Mouse (Mus musculus) MEL (cell line): ENCODE measurements around the gene Slc9a3r2. TPM values are rescaled to one million over a fixed set of nuclear protein-coding genes. Genes with fewer than 3 reads are reported as not detected.

Experiments
- DNase-seq: peaks from one replicate; pipeline ENCODE4 v3.0.0; 2011; ENCODE audit warnings: low read depth, low spot score
- H3K27ac ChIP-seq: 2 replicates; pipeline ENCODE4 v1.5.1; 2012; ENCODE audit warnings: low read depth, mild to moderate bottlenecking, control low read depth, low read length, moderate library complexity; ENCODE audit not compliant: control insufficient read depth
- H3K27me3 ChIP-seq, 2 experiments: fragments of 150-350 bp in 1 of 2; sonication (generic) in 1 of 2; 2 replicates each; pipeline ENCODE4 v1.6.1; 2012; ENCODE audit warnings: low read length in 2 of 2, mild to moderate bottlenecking in 2 of 2, improper control_type of control experiment in 1 of 2, moderate library complexity in 1 of 2; ENCODE audit not compliant: insufficient read depth in 2 of 2, control insufficient read depth in 1 of 2
- H3K36me3 ChIP-seq, 2 experiments: 2 replicates each; pipeline ENCODE4 v1.6.1; 2012 to 2014; ENCODE audit warnings: low read length in 2 of 2, improper control_type of control experiment in 1 of 2, inconsistent platforms in 1 of 2, mild to moderate bottlenecking in 1 of 2; ENCODE audit not compliant: insufficient read depth in 2 of 2, control insufficient read depth in 1 of 2
- H3K4me1 ChIP-seq, 2 experiments: fragments of 150-350 bp in 1 of 2; sonication (generic) in 1 of 2; 2 replicates each; pipeline ENCODE4 v1.6.1; 2012; ENCODE audit warnings: low read length in 2 of 2, improper control_type of control experiment in 1 of 2, mild to moderate bottlenecking in 1 of 2; ENCODE audit not compliant: insufficient read depth in 2 of 2, control insufficient read depth in 1 of 2
- H3K4me3 ChIP-seq, 2 experiments: fragments of 150-350 bp in 1 of 2; sonication (generic) in 1 of 2; 2 replicates each; pipeline ENCODE4 v1.5.1; 2012; ENCODE audit warnings: low read depth in 2 of 2, low read length in 2 of 2, mild to moderate bottlenecking in 2 of 2, moderate library complexity in 2 of 2, control low read depth in 1 of 2, improper control_type of control experiment in 1 of 2; ENCODE audit not compliant: control insufficient read depth in 1 of 2, insufficient read depth in 1 of 2
- H3K79me2 ChIP-seq: 2 replicates; pipeline ENCODE4 v1.6.1; 2012; ENCODE audit warnings: mild to moderate bottlenecking, low read length, moderate library complexity; ENCODE audit not compliant: control insufficient read depth, poor library complexity, insufficient read depth
- H3K9ac ChIP-seq: 2 replicates; pipeline ENCODE4 v1.6.1; 2012; ENCODE audit warnings: low read depth, mild to moderate bottlenecking, control low read depth, low read length, moderate library complexity; ENCODE audit not compliant: control insufficient read depth, poor library complexity, severe bottlenecking
- H3K9me3 ChIP-seq: fragments of 150-350 bp; sonication (generic); replicated peaks from 2 replicates; pipeline ENCODE4 v1.6.1; 2012; ENCODE audit warnings: mild to moderate bottlenecking, low read length, improper control_type of control experiment, moderate library complexity; ENCODE audit not compliant: insufficient read depth
- CTCF ChIP-seq, 3 experiments: IDR thresholded peaks in 2 of 3; conservative IDR thresholded peaks in 1 of 3; 2 replicates each; pipeline ENCODE4 v1.5.1; 2011 to 2012; ENCODE audit warnings: low read length in 3 of 3, low read depth in 2 of 3, mild to moderate bottlenecking in 2 of 3, improper control_type of control experiment in 1 of 3, inconsistent platforms in 1 of 3, mixed read lengths in 1 of 3, moderate library complexity in 1 of 3; ENCODE audit not compliant: control insufficient read depth in 1 of 3, insufficient read depth in 1 of 3, poor library complexity in 1 of 3, severe bottlenecking in 1 of 3
- E2F4 ChIP-seq: IDR thresholded peaks from 2 replicates; pipeline ENCODE4 v1.6.1; 2011; ENCODE audit warnings: low read depth, low read length, improper control_type of control experiment, borderline replicate concordance
- GABPA ChIP-seq: IDR thresholded peaks from 2 replicates; pipeline ENCODE4 v1.6.1; 2012; ENCODE audit warnings: low read depth, mild to moderate bottlenecking, inconsistent platforms, low read length, improper control_type of control experiment, moderate library complexity
- KAT2A ChIP-seq: conservative IDR thresholded peaks from 2 replicates; pipeline ENCODE4 v1.6.1; 2012; ENCODE audit warnings: low read depth, low read length, improper control_type of control experiment, inconsistent platforms
- MAFK ChIP-seq: IDR thresholded peaks from 2 replicates; pipeline ENCODE4 v1.6.1; 2011; ENCODE audit warnings: low read depth, mild to moderate bottlenecking, low read length, improper control_type of control experiment, borderline replicate concordance
- MAX ChIP-seq: IDR thresholded peaks from 2 replicates; pipeline ENCODE4 v1.6.1; 2011; ENCODE audit warnings: low read length, improper control_type of control experiment
- MAZ ChIP-seq: IDR thresholded peaks from 2 replicates; pipeline ENCODE4 v1.6.1; 2012; ENCODE audit warnings: low read depth, mild to moderate bottlenecking, inconsistent platforms, low read length, improper control_type of control experiment
- MEF2A ChIP-seq: IDR thresholded peaks from 2 replicates; pipeline ENCODE4 v1.6.1; 2014; ENCODE audit warnings: low read depth, mild to moderate bottlenecking, inconsistent platforms, low read length, improper control_type of control experiment; ENCODE audit not compliant: poor library complexity, insufficient replicate concordance, severe bottlenecking; ENCODE audit errors: extremely low read depth
- MXI1 ChIP-seq: IDR thresholded peaks from 2 replicates; pipeline ENCODE4 v1.6.1; 2011; ENCODE audit warnings: mild to moderate bottlenecking, low read depth, low read length, improper control_type of control experiment
- NELFE ChIP-seq: IDR thresholded peaks from 2 replicates; pipeline ENCODE4 v1.6.1; 2011; ENCODE audit warnings: low read depth, low read length, improper control_type of control experiment
- NRF1 ChIP-seq: IDR thresholded peaks from 2 replicates; pipeline ENCODE4 v1.6.1; 2014; ENCODE audit warnings: low read depth, mild to moderate bottlenecking, inconsistent platforms, low read length, improper control_type of control experiment, moderate library complexity; ENCODE audit not compliant: poor library complexity, insufficient read depth, severe bottlenecking
- POLR2A ChIP-seq, 2 experiments: IDR thresholded peaks; 2 replicates each; pipeline ENCODE4 v1.6.1; 2011 to 2012; ENCODE audit warnings: low read length in 2 of 2, mild to moderate bottlenecking in 2 of 2, control low read depth in 1 of 2, improper control_type of control experiment in 1 of 2, low read depth in 1 of 2, moderate library complexity in 1 of 2; ENCODE audit not compliant: control insufficient read depth in 1 of 2, insufficient read depth in 1 of 2, poor library complexity in 1 of 2
- RAD21 ChIP-seq: IDR thresholded peaks from 2 replicates; pipeline ENCODE4 v1.6.1; 2011; ENCODE audit warnings: mild to moderate bottlenecking, low read depth, low read length, improper control_type of control experiment
- RCOR1 ChIP-seq: IDR thresholded peaks from 2 replicates; pipeline ENCODE4 v1.6.1; 2012; ENCODE audit warnings: low read depth, mild to moderate bottlenecking, inconsistent platforms, low read length, improper control_type of control experiment
- SIN3A ChIP-seq: IDR thresholded peaks from 2 replicates; pipeline ENCODE4 v1.6.1; 2012; ENCODE audit warnings: low read length, improper control_type of control experiment, inconsistent platforms
- TAL1 ChIP-seq: IDR thresholded peaks from 2 replicates; pipeline ENCODE4 v1.6.1; 2012; ENCODE audit warnings: mild to moderate bottlenecking, inconsistent platforms, low read length, moderate library complexity, mixed read lengths
- USF2 ChIP-seq, 2 experiments: IDR thresholded peaks; 2 replicates each; pipeline ENCODE4 v1.6.1; 2011 to 2012; ENCODE audit warnings: improper control_type of control experiment in 2 of 2, low read length in 2 of 2, borderline replicate concordance in 1 of 2, inconsistent platforms in 1 of 2, low read depth in 1 of 2, mild to moderate bottlenecking in 1 of 2; ENCODE audit not compliant: insufficient read depth in 1 of 2
- ZC3H11A ChIP-seq: IDR thresholded peaks from 2 replicates; pipeline ENCODE4 v1.6.1; 2012; ENCODE audit warnings: low read depth, mild to moderate bottlenecking, inconsistent platforms, low read length, improper control_type of control experiment
- ZMIZ1 ChIP-seq: IDR thresholded peaks from 2 replicates; pipeline ENCODE4 v1.6.1; 2012; ENCODE audit warnings: low read depth, mild to moderate bottlenecking, inconsistent platforms, low read length, improper control_type of control experiment, moderate library complexity
- polyA plus RNA-seq, 2 experiments: library from polyadenylated mRNA; stranded (reverse) in 1 of 2; unstranded in 1 of 2; fragments of >175 nt in 1 of 2; fragments of >200 nt in 1 of 2; gene quantifications; 2 replicates each; pipeline versions ENCODE4 v1.2.1 to v1.2.4; 2012; ENCODE audit warnings: low replicate concordance in 2 of 2, low read depth in 1 of 2; ENCODE audit not compliant: insufficient read length in 2 of 2, insufficient read depth in 1 of 2, missing spikeins in 1 of 2
- total RNA-seq: library from RNA; depleted of rRNA; stranded (reverse); fragments of 300-350 nt; gene quantifications from 2 replicates; pipeline ENCODE4 v1.2.3, GENCODE M21; 2012

Gene Slc9a3r2
- total and polyA plus RNA-seq, 3 experiments, result 0.96 to 3.5 TPM; not detected in 1

- H3K9me3 ChIP-seq, result no peaks in the 10 kb centered on the region
- no peak overlapping the region for H3K27ac ChIP-seq
- H3K9ac ChIP-seq, result no peak overlapping the region
- no peaks in the 10 kb centered on the region for H3K27me3 ChIP-seq
- peak; percentile 54 for DNase-seq
- H3K4me1 ChIP-seq, result peaks cover 2 to 13% of the 10 kb centered on the region in 2 experiments; a peak in 2 of 4 replicates
- peaks cover 8% of the 10 kb centered on the region for H3K79me2 ChIP-seq
- no peak overlapping the region for H3K4me3 ChIP-seq
- TF ChIP-seq POLR2A (IDR thresholded peaks at IDR 0.05; ENCODE audit: control insufficient read depth in 1 of 2, insufficient read depth in 1 of 2, low read depth in 1 of 2, low read length in 2 of 2, poor library complexity in 1 of 2) (no peak), USF2 (IDR thresholded peaks at IDR 0.05; ENCODE audit: borderline replicate concordance in 1 of 2, insufficient read depth in 1 of 2, low read depth in 1 of 2, low read length in 2 of 2) (no peak), MXI1 (no peak), ZMIZ1 (no peak), MEF2A (no peak), NRF1 (no peak), RCOR1 (no peak), GABPA (no peak), RAD21 (no peak), NELFE (no peak), KAT2A (no peak)
- TF ChIP-seq, all 39 proteins: peak for 0
- H3K36me3 ChIP-seq, result peaks cover 0 to 2% of the 10 kb centered on the region in 2 experiments; a peak in 1 of 4 replicates
These were observed 42.3 kb upstream of the Slc9a3r2 start for GRCm38 (mm10) chr17:24692385-24692784.

- no peak for TF ChIP-seq ZC3H11A
- no peak for TF ChIP-seq SIN3A
- no peak for TF ChIP-seq ZMIZ1
- TF ChIP-seq CTCF (IDR thresholded peaks at IDR 0.05 in 2 of 3, conservative IDR thresholded peaks at IDR 0.05 in 1 of 3; ENCODE audit: control insufficient read depth in 1 of 3, insufficient read depth in 1 of 3, low read depth in 2 of 3, low read length in 3 of 3, poor library complexity in 1 of 3, severe bottlenecking in 1 of 3), result no peak
- TF ChIP-seq MAX, result no peak
- TF ChIP-seq TAL1, result no peak
- no peak for TF ChIP-seq E2F4
- TF ChIP-seq MAZ, result no peak
- TF ChIP-seq KAT2A, result no peak
- no peak for TF ChIP-seq MAFK
- Histone ChIP-seq H3K9ac (no peak within 1 kb of the TSS), H3K36me3 (peaks cover 0 to 3% of the 10 kb centered on the region in 2 experiments; a peak in 1 of 4 replicates), H3K27me3 (no peaks in the 10 kb centered on the region), H3K4me3 (no peak within 1 kb of the TSS), H3K79me2 (no peaks in the 10 kb centered on the region), H3K27ac (no peak within 1 kb of the TSS), H3K4me1 (peaks cover 0 to 16% of the 10 kb centered on the region in 2 experiments; a peak in 3 of 4 replicates), H3K9me3 (no peaks in the 10 kb centered on the region)
- DNase-seq, result no peak
These were observed 39.3 kb upstream of the Slc9a3r2 start, which contains the start of gene Syngr3 for GRCm38 (mm10) chr17:24689251-24690081. Gene Syngr3 (minus strand): TSS chr17:24689955.
